Mouse (Mus musculus): ENCODE results near the gene Cyb561d2. TPM values are rescaled to one million over a fixed set of nuclear protein-coding genes. Genes with fewer than 3 reads are reported as not detected.

Gene Cyb561d2
- polyA plus RNA-seq, 1 experiment, result 18.8 TPM

DNA sequence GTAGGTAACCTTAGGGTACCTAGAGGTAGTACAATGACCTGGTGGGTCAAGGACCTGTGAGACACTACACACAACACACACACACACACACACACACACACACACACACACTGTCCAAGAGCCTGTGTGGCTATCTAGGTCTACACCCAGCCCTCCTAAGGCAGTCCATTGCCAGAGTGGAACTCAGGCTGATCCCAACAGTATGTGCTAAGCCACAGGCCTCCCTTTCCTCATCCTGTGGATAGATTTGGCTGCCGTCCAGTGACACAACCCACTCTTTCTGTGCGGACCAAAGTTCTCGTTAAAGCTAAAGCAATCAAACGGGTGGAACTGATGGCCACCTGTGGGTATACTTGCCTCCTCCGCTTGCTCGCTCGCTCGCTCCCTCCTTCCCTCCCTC is 51.8 kb downstream of the Cyb561d2 start:
- Histone ChIP-seq H3K4me3 (no peak overlapping the region), H3ac (ENCODE audit: control insufficient read depth, insufficient read length) (no peak overlapping the region), H3K4me2 (ENCODE audit: low read depth) (no peak overlapping the region), H3K27me3 (ENCODE audit: control insufficient read depth, insufficient read depth, insufficient read length) (peaks cover 8% of the 10 kb centered on the region), H3K36me3 (ENCODE audit: control insufficient read depth, insufficient read depth) (no peaks in the 10 kb centered on the region), H3K79me2 (ENCODE audit: control insufficient read depth, insufficient read depth) (no peaks in the 10 kb centered on the region)
- TF ChIP-seq E2F4 (IDR thresholded peaks at IDR 0.05; ENCODE audit: insufficient read depth) (no peak), TCF12 (IDR thresholded peaks at IDR 0.05; ENCODE audit: insufficient read depth, poor library complexity, severe bottlenecking) (no peak), POLR2A (IDR thresholded peaks at IDR 0.05; ENCODE audit: insufficient read length, low read depth) (no peak), USF1 (IDR thresholded peaks at IDR 0.05; ENCODE audit: low read depth) (no peak), MAX (IDR thresholded peaks at IDR 0.05; ENCODE audit: low read depth) (no peak), MYOG (IDR thresholded peaks at IDR 0.05; ENCODE audit: control insufficient read depth in 1 of 3, insufficient read depth in 1 of 3, insufficient read length in 2 of 3, low read depth in 2 of 3) (no peak), POLR2AphosphoS2 (IDR thresholded peaks at IDR 0.05; ENCODE audit: insufficient read length, low read depth) (no peak), CEBPB (IDR thresholded peaks at IDR 0.05; ENCODE audit: insufficient read depth, poor library complexity, severe bottlenecking) (no peak), MYOD1 (IDR thresholded peaks at IDR 0.05; ENCODE audit: control insufficient read depth in 1 of 3, insufficient read length in 2 of 3, low read depth in 2 of 3) (no peak), SRF (IDR thresholded peaks at IDR 0.05; ENCODE audit: control insufficient read depth, insufficient read length, low read depth) (no peak), TCF3 (IDR thresholded peaks at IDR 0.05; ENCODE audit: insufficient read length, low read depth) (no peak)

Other genes with a start within 250 kb of the Cyb561d2 start
- gene Cish, start 246.2 kb downstream of the Cyb561d2 start, polyA plus RNA-seq (2012; fragmentation: generic; extraction: Trizol), result 0.64 TPM
- 17.7 TPM for gene Hemk1, start 203.8 kb downstream of the Cyb561d2 start, polyA plus RNA-seq (2012; fragmentation: generic; extraction: Trizol)
- 0.38 TPM for gene 6430571L13Rik, start 201.6 kb downstream of the Cyb561d2 start, polyA plus RNA-seq (2012; fragmentation: generic; extraction: Trizol)
- 0.50 TPM for gene Cacna2d2, start 142.6 kb downstream of the Cyb561d2 start, polyA plus RNA-seq (2012; fragmentation: generic; extraction: Trizol)
- gene Tmem115, start 8.2 kb downstream of the Cyb561d2 start, polyA plus RNA-seq (2012; fragmentation: generic; extraction: Trizol), result 43.4 TPM
- 24.6 TPM for gene Nprl2, start within 50 bp of the Cyb561d2 start, polyA plus RNA-seq (2012; fragmentation: generic; extraction: Trizol)
- 0.52 TPM for gene Zmynd10, start 5.1 kb upstream of the Cyb561d2 start, polyA plus RNA-seq (2012; fragmentation: generic; extraction: Trizol)
- gene Rassf1, start 9.4 kb upstream of the Cyb561d2 start, polyA plus RNA-seq (2012; fragmentation: generic; extraction: Trizol), result 59.3 TPM
- 25.0 TPM for gene Tusc2, start 21.1 kb upstream of the Cyb561d2 start, polyA plus RNA-seq (2012; fragmentation: generic; extraction: Trizol)
- 34.2 TPM for gene Hyal2, start 25.8 kb upstream of the Cyb561d2 start, polyA plus RNA-seq (2012; fragmentation: generic; extraction: Trizol)
- 3.3 TPM for gene Hyal1, start 34.7 kb upstream of the Cyb561d2 start, polyA plus RNA-seq (2012; fragmentation: generic; extraction: Trizol)
- 13.8 TPM for gene Naa80, start 36.7 kb upstream of the Cyb561d2 start, polyA plus RNA-seq (2012; fragmentation: generic; extraction: Trizol)
- 0.43 TPM for gene Hyal3, start 38.6 kb upstream of the Cyb561d2 start, polyA plus RNA-seq (2012; fragmentation: generic; extraction: Trizol)
- 29.4 TPM for gene Ifrd2, start 45.4 kb upstream of the Cyb561d2 start, polyA plus RNA-seq (2012; fragmentation: generic; extraction: Trizol)
- 59.9 TPM for gene Sema3b, start 67.0 kb upstream of the Cyb561d2 start, polyA plus RNA-seq (2012; fragmentation: generic; extraction: Trizol)
- gene Gnai2, start 93.2 kb upstream of the Cyb561d2 start, polyA plus RNA-seq (2012; fragmentation: generic; extraction: Trizol), result 499 TPM
- gene Slc38a3, start 127.3 kb upstream of the Cyb561d2 start, polyA plus RNA-seq (2012; fragmentation: generic; extraction: Trizol), result 0.06 TPM
- gene Gnat1, start 137.5 kb upstream of the Cyb561d2 start, polyA plus RNA-seq (2012; fragmentation: generic; extraction: Trizol), result not detected
- 1.4 TPM for gene Sema3f, start 168.3 kb upstream of the Cyb561d2 start, polyA plus RNA-seq (2012; fragmentation: generic; extraction: Trizol)
- gene Rbm5, start 228.8 kb upstream of the Cyb561d2 start, polyA plus RNA-seq (2012; fragmentation: generic; extraction: Trizol), result 37.6 TPM